Mouse (Mus musculus) urinary bladder, postnatal 4 days (tissue): ENCODE data around the gene Barx2.
A peak's percentile ranks its signal among the peaks of the same experiment; 100 is the strongest.

Experiments used
- DNase-seq, 2 experiments: peaks; one replicate each; pipeline ENCODE4 v3.0.0; 2021 to 2022; ENCODE audit warnings: low spot score in 2 of 2

Gene Barx2

GRCm38 (mm10) chr9:31888333-31888732 is 24.9 kb downstream of the Barx2 start:
- no peak for DNase-seq

GRCm38 (mm10) chr9:31886258-31886657 is 27.0 kb downstream of the Barx2 start:
- DNase-seq: no peak

- no peak for DNase-seq
Measured at GRCm38 (mm10) chr9:31882376-31882775, 30.9 kb downstream of the Barx2 start.

GRCm38 (mm10) chr9:31875556-31875955 is 37.7 kb downstream of the Barx2 start:
- no peak for DNase-seq

GRCm38 (mm10) chr9:31874236-31874635 is 39.0 kb downstream of the Barx2 start:
- no peak for DNase-seq

GRCm38 (mm10) chr9:31871410-31871809 is 41.9 kb downstream of the Barx2 start:
- no peak for DNase-seq

GRCm38 (mm10) chr9:31868823-31869460 is 44.3 kb downstream of the Barx2 start:
- no peak for DNase-seq

GRCm38 (mm10) chr9:31863830-31864229 is 49.4 kb downstream of the Barx2 start:
- DNase-seq: no peak

GRCm38 (mm10) chr9:31859446-31859845 is 53.8 kb downstream of the Barx2 start:
- DNase-seq: no peak

GRCm38 (mm10) chr9:31858720-31859340 is 54.4 kb downstream of the Barx2 start:
- DNase-seq: no peak

- DNase-seq: no peak
Measured at GRCm38 (mm10) chr9:31857512-31857911, 55.8 kb downstream of the Barx2 start.

GRCm38 (mm10) chr9:31856437-31856836 is 56.8 kb downstream of the Barx2 start:
- DNase-seq: no peak

GRCm38 (mm10) chr9:31855668-31856067 is 57.6 kb downstream of the Barx2 start:
- DNase-seq: no peak

GRCm38 (mm10) chr9:31851710-31852109 is 61.6 kb downstream of the Barx2 start:
- DNase-seq: peak in 1 of 2 experiments; percentile 52

GRCm38 (mm10) chr9:31850706-31851105 is 62.6 kb downstream of the Barx2 start:
- DNase-seq: no peak

- no peak for DNase-seq
Measured at GRCm38 (mm10) chr9:31849387-31849786, 63.9 kb downstream of the Barx2 start.

GRCm38 (mm10) chr9:31844614-31845013 is 68.6 kb downstream of the Barx2 start:
- DNase-seq: no peak

- DNase-seq: no peak
Measured at GRCm38 (mm10) chr9:31841108-31841815, 72.0 kb downstream of the Barx2 start.

GRCm38 (mm10) chr9:31840571-31840970 is 72.7 kb downstream of the Barx2 start:
- DNase-seq: no peak

- no peak for DNase-seq
Measured at GRCm38 (mm10) chr9:31840037-31840436, 73.2 kb downstream of the Barx2 start.

- DNase-seq: no peak
Measured at GRCm38 (mm10) chr9:31839106-31840027, 73.9 kb downstream of the Barx2 start.

GRCm38 (mm10) chr9:31838047-31838446 is 75.2 kb downstream of the Barx2 start:
- no peak for DNase-seq
